Mouse (Mus musculus): ENCODE measurements at regions not wholly inside any gene's neighbourhood (a gene's known extent, or its start where the extent isn't known, plus 50 kb on each side); places are given as distances from the start of the nearest gene placed in this dataset.

DNA sequence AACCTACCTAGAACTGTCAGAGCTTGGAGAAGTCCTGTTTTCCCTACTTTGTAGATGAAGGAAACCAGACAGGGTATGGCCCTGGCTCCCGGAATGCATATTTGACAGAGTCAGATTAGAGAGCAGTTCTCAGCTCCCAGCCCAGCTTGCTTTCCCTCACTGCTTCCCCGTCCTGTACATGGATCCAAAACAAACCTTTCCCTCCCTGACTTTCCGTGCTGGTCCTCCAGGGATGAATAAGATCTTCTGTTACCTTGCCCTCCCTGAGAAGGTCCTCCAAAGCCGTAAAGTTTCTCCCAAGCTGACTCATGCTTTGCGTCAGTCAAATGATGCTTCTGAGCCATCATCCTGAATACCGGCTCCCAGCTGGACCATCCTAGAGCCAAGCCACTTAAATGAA, 160.2 kb upstream of the Jmjd1c start:
- DNase-seq (ENCODE audit: low spot score): no peak

DNA sequence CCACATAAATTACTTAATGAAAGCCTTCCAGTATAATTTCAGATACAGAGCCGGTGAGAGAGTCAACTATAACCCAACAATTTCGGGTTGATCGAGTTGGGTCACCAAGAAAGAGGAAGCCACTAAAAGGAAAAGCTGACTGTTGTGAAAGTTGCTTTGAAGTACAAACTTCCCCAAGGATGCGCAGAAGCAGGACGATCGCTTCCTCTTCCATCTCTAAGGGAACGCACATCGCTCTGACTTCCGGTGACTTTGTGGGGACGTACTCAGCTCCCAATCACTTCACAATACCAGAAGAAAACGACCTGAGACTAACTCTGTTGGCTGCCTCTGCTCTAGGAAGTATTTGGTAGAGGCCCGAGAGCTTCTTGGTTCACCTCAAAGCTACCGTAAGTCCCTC, 158.8 kb upstream of the Jmjd1c start:
- DNase-seq (ENCODE audit: low spot score): no peak

GRCm38 (mm10) chr10:66940368-66940767, 155.6 kb upstream of the Jmjd1c start:
- no peak for DNase-seq (ENCODE audit: low spot score)

- no peak for DNase-seq (ENCODE audit: low spot score)
These were observed 155.0 kb upstream of the Jmjd1c start for GRCm38 (mm10) chr10:66940922-66941321.

GRCm38 (mm10) chr10:66941974-66942373, 154.0 kb upstream of the Jmjd1c start:
- DNase-seq (ENCODE audit: low spot score): no peak

- no peak for DNase-seq (ENCODE audit: low spot score)
These were observed 152.1 kb upstream of the Jmjd1c start for GRCm38 (mm10) chr10:66943875-66944274.

DNA sequence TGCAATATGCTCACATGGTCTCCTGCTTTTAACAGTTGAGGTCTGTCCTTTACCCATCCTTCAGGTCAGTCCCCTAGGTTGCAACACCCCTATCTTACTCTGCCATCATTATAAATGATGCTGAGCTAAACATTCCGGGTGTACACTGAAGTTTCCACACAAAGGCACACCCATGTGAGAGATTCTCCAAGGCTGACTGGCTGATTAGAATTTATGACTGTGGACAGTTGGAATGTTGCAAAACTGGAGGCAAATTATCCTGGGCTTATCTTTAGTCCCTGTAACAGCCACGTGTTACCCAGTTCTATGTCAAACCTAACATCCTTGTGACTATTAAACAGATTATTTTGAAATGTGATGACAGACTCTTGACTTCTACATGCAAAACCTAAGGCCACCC, 149.8 kb upstream of the Jmjd1c start:
- no peak for DNase-seq (ENCODE audit: low spot score)

- DNase-seq (ENCODE audit: low spot score): no peak
These were observed 147.6 kb upstream of the Jmjd1c start for GRCm38 (mm10) chr10:66948329-66948728.

DNA sequence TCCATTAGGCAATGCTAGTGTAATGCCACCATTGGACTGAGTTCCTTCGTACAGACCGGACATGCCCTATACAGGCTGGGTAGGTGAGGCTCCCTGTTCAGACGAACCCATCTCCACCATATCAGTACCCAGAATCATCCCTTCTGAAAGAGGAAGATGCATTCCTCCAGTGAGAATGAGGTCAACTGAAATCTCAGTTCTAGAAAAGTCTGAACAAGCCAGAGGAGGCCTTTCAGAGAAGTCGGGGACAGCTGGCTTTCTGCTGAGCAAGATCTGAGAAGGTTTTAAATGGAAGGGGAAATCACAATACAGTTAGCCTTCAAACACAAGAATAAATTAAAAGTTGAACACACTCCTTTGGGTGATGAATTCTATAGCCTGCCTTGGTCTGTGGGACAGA, 145.5 kb upstream of the Jmjd1c start:
- no peak for DNase-seq (ENCODE audit: low spot score)

DNA sequence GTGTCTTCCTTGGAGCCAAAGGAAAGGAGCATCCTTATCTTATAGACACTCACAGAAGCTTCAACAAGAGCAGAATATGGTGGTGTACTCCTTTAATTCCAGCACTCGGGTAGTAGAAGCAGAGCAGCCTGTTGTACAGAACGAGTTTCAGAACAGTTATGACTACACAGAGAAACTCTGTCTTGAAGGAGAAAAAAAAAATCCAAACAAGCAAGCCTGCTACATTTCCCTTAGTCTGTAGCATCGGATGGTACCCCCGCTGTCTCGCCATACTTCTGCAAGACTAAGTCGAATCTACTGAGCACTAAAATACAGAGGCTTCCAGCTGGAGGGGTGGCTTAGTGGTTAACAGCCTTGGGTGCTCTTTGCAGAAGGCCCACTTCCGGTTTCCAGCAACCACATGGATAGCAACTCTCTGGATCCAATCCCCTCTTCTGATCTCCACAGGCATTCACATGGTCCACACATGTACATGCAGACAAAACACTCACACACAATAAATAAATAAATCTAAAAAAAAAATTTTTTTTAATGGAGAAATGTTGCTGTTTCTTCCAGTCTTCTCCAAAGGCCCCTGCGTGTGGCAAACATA, 144.6 kb upstream of the Jmjd1c start:
- DNase-seq (ENCODE audit: low spot score): no peak

DNA sequence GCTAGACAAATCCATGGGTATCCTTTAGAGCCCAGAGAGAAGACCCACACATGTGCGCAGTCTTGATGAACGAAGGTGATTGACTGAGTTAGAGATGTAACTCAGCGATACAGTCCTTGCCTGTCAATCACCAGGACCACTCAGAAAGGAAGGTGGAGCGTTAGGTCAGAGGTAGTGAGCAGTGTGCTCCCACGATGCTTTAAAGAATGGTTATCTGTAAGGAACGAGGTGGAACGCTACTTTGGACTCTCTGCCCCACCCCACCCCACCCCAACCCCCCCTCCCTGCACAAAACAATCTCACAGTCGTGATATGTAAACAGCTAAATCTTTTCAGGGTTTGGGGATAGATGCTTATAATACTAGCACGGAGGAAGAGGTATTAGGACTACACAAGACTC, 144.0 kb upstream of the Jmjd1c start:
- no peak for DNase-seq (ENCODE audit: low spot score)

GRCm38 (mm10) chr10:66953248-66953975, 142.5 kb upstream of the Jmjd1c start:
- DNase-seq (ENCODE audit: low spot score): peak; percentile 33

DNA sequence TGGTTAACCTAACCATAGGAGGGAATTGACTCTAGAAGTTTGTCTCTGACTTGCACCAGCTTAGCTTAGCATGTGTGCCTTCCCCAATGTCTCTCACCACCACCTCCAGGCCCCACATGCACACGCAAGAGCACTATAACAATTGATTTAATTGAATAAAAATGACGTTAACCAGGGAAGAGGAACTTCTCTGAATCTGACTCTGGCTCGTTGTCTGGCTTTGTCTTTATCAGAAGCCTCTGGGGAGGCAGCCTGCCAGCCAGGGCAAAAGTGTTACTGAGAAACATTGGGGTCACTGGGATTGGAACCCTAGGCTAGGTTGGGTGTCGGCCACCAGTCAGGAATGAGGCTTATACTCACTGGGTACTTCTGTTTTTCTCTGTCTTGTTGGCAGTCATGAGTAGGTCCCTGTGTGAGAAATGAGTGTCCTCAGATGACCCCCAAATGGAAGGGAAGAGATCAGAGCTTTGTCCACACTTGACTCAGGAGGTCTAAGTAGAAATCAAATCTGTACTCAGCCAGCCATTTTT, 141.9 kb upstream of the Jmjd1c start:
- no peak for DNase-seq (ENCODE audit: low spot score)

- DNase-seq (ENCODE audit: low spot score): no peak
These were observed 140.5 kb upstream of the Jmjd1c start for GRCm38 (mm10) chr10:66955430-66955829.

DNA sequence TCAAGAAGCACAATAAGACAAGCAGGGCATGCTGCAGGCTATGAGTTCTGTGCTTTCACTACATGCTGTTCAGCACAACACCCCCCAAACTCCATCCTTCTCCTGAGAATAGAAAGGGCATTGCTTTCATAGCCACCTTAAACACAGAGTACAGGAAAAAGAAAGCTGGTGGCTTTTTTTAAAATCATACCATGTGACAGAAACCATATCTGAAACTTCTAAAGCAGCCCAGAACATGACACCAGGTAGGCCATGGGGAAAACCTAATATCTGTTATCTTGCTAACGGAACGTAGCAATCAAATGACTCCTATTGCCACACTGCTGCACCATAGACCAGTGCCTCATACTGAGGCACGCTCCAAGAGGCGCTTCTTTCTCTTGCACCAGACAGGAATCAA, 139.3 kb upstream of the Jmjd1c start:
- no peak for DNase-seq (ENCODE audit: low spot score)

DNA sequence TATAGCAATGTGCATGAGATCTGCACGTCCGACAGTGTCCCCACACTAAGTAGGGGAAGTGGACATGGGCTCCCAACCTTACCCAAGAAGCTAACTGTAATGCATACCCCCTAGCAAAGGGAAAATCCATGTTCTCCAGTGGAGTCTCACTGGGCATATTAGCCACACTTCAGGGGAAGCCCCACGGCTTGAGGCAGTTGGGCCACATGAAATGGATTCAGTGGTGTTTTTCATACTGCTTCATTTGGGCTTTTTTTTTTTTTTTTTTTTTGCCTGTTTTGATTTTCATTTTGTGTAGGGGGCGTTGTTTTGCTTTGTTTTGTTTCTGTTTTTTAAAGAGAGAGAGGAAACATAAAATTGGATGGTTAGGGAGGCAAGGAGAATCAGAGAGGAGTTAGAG, 138.6 kb upstream of the Jmjd1c start:
- no peak for DNase-seq (ENCODE audit: low spot score)

All from lung, postnatal 25 days (tissue).